ENCODE assay signal across 8 mouse cellular contexts in the genomic region with DNA sequence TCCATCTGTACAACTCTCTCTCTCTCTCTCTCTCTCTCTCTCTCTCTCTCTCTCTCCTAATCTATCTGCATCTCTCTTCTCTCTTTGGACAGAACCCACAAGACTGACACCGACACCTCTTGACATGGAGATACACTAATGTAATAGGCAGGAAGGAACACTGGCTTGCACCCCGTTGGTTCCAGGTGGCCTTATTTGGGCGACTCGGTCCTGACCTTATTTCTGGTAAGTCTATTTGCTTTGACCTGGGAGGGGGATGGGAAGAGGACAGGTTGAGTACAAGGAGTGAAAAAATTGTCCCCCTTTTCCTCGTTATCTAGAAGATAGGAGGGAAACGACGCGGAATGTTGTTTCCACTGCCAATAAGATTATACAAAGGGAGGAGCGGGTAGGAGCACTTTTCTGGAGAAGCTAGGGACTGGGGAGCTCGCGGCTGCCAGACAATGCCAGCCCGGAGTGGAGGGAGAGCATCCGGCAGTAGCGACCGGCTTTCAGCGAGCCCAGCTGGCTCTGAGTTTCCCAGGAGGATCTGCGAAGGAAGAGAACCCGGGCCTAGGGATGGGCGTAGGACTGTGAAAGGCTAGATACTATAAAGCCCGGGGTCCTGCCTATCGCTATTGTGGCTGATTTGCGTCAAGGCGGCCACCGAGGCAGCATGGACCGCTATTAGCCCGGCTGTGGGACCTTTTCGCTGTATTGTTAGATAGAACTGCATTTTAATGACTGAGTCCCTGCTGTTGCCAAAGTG. TPM values are rescaled to one million over a fixed set of nuclear protein-coding genes. Genes with fewer than 3 reads are reported as not detected.
DNase-seq lines count a peak whose midpoint lies in the region; ATAC-seq and TF ChIP-seq lines count a peak whose summit lies in the region.

No protein-coding gene starts in this region.

- H3K4me1 ChIP-seq in hindbrain, embryonic 12.5 days: peaks cover 36% of the 10 kb centered on the region
- peaks cover 4% of the 10 kb centered on the region; the same call in 1 of the 2 replicates for H3K4me1 ChIP-seq in midbrain, postnatal 0 days (ENCODE audit: insufficient read depth, low read length)

- no peak for DNase-seq in frontal cortex, postnatal 14 days (ENCODE audit: low spot score in 2 of 2)
- peak; percentile 28 for DNase-seq in right cerebral cortex, adult 18-20 months
- no peak for DNase-seq in right cerebral cortex, postnatal 14 days
- peak; percentile 42 for DNase-seq in midbrain, postnatal 0 days (ENCODE audit: low spot score)
- DNase-seq in testis, postnatal 14 days (ENCODE audit: low spot score): no peak

- H3K27me3 ChIP-seq in hindbrain, embryonic 12.5 days: peaks cover 57% of the 10 kb centered on the region
- H3K27me3 ChIP-seq in midbrain, postnatal 0 days (ENCODE audit: insufficient read depth, low read length): peaks cover 42% of the 10 kb centered on the region

- peak overlapping the region; percentile 52 for H3K9ac ChIP-seq in hindbrain, embryonic 12.5 days
- H3K9ac ChIP-seq in midbrain, postnatal 0 days (replicated peaks; ENCODE audit: low read length, poor library complexity, severe bottlenecking): peak overlapping the region; percentile 46; the same call in 1 of the 2 replicates

- 2% methylated on average over 27 of the region's 27 CpGs for WGBS in hindbrain, embryonic 12.5 days
- WGBS in midbrain, postnatal 0 days: 1% methylated on average over 27 of the region's 27 CpGs

- peak overlapping the region; percentile 45 for H3K4me2 ChIP-seq in hindbrain, embryonic 12.5 days (replicated peaks)
- H3K4me2 ChIP-seq in midbrain, postnatal 0 days (ENCODE audit: low read depth, low read length, poor library complexity, severe bottlenecking): peak overlapping the region; percentile 49

- no peaks in the 10 kb centered on the region for H3K9me3 ChIP-seq in hindbrain, embryonic 12.5 days (replicated peaks)
- H3K9me3 ChIP-seq in midbrain, postnatal 0 days (ENCODE audit: low read length): no peaks in the 10 kb centered on the region

- TF ChIP-seq CTCF in midbrain, postnatal 0 days (IDR thresholded peaks at IDR 0.05): no peak

- H3K4me3 ChIP-seq in hindbrain, embryonic 12.5 days: peak overlapping the region; percentile 37
- peak overlapping the region; percentile 27 for H3K4me3 ChIP-seq in midbrain, postnatal 0 days (ENCODE audit: low read depth, low read length)

- ATAC-seq in frontal cortex, adult (ENCODE audit: low TSS enrichment): 0 out of 2 replicates have a peak, but pooled peaks have one; percentile 19
- peak; percentile 48 for ATAC-seq in hindbrain, embryonic 12.5 days (ENCODE audit: low FRiP score)
- ATAC-seq in midbrain, postnatal 0 days (ENCODE audit: low FRiP score): no peak
- ATAC-seq in erythroblast, adult 5-6 weeks (replicated peaks; ENCODE audit: low FRiP score, poor library complexity, severe bottlenecking): no peak

- H3K27ac ChIP-seq in hindbrain, embryonic 12.5 days: peak overlapping the region; percentile 84
- no peak overlapping the region for H3K27ac ChIP-seq in midbrain, postnatal 0 days (ENCODE audit: low read depth, low read length)

- no peaks in the 10 kb centered on the region for H3K36me3 ChIP-seq in hindbrain, embryonic 12.5 days
- no peaks in the 10 kb centered on the region for H3K36me3 ChIP-seq in midbrain, postnatal 0 days (ENCODE audit: insufficient read depth, low read length)

RNA-seq across cellular contexts. Expression of gene Prdm8, which starts 14.1 kb away (rescaled TPM):
- 2.8 and 3.2 TPM in 2 replicates for polyA plus RNA-seq in hindbrain, embryonic 12.5 days (2016; fragmentation: Nextera tagmentation; extraction: Ambion mirVana)
- 8.5 and 12.8 TPM in 2 replicates for total RNA-seq in midbrain, postnatal 0 days (2014; rRNA removed)
- 0.56 and 0.62 TPM in 2 replicates for polyA plus RNA-seq in midbrain, postnatal 0 days (2015; fragmentation: Nextera tagmentation; extraction: Ambion mirVana)
- not detected in 2 replicates for total RNA-seq in erythroblast, adult 5-6 weeks (2015; ENCODE audit: low replicate concordance)
- total RNA-seq in erythroblast, adult 5-6 weeks (2017; ENCODE audit: low replicate concordance): not detected in 2 replicates

Comparison
In these comparisons a context has a peak if more than half of its experiments do, and no peak if none do; other contexts are left out.
1. DNase-seq: peak in right cerebral cortex, adult 18-20 months (single experiment) and midbrain, postnatal 0 days (single experiment); none in frontal cortex, postnatal 14 days (0 of 2), right cerebral cortex, postnatal 14 days (single experiment) and testis, postnatal 14 days (single experiment).
2. ATAC-seq: peak in frontal cortex, adult (single experiment) and hindbrain, embryonic 12.5 days (single experiment); none in midbrain, postnatal 0 days (single experiment) and erythroblast, adult 5-6 weeks (single experiment).